Mouse (Mus musculus) kidney, postnatal 4 days (tissue): ENCODE measurements at regions not wholly inside any gene's neighbourhood (a gene's known extent, or its start where the extent isn't known, plus 50 kb on each side); places are given as distances from the start of the nearest gene placed in this dataset.

Experiments
- DNase-seq, 2 experiments: peaks; one replicate each; pipeline ENCODE4 v3.0.0; 2021; ENCODE audit warnings: mixed read lengths in 2 of 2

DNA sequence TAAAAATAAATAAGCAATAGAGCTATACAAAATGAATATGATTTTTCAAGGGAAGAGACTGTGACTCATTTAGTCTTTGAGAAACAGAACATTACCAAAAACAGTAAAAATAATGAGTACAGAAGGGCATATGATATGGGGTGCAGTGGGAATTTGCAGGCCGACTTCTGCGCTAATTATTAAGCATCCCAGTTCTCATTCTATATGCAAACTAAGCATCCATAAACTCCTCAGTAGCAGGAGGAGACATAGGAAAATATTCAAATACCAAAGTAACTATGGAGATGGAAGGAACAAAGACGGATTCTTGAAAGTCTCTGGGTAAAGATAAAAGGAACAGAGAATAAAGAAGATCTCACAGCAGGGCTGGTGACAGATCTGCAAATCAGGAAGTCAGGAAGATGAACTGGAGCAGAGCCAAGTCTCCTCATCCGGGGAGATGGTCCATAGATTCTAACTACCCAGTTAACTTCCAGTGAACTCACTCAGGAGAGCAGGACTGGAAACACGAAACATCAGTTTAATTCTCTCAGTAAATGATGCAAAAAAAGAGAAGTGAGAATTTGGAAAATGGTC is 52.0 kb upstream of the Pkn2 start:
- DNase-seq, result no peak
